Mouse (Mus musculus): ENCODE data around the gene Prmt7. TPM values are rescaled to one million over a fixed set of nuclear protein-coding genes. Genes with fewer than 3 reads are reported as not detected.
A peak's percentile ranks its signal among the peaks of the same experiment; 100 is the strongest.

The Prmt7 gene
- polyA plus RNA-seq (2012; rRNA removed): 34.0 and 36.7 TPM in 2 replicates

DNA sequence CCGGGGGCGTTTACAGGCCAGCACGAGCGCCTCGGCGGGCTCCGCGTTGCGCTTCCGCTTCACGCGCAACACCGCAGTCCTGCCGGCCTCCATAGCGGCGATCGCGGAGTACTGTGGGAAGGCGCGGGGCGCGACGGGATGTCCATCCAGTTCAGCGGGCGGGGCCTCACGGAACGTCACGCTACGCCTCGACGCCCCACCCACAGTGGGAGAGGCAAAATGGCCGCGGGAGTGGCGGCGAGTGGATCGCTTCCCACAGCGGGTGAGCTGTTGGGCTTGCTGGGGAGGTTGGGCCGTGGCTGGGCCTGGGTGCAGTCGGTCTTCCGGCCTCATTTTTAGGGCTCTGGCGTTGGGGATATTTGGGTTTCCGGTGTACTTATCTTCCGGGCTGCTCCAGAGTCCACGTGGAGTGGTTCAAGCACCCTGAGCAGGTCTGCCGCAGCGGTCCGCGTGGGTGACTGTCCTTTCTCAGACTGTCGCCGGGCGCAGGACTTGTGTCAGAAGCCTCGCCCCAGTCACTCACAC, at the start of gene Prmt7, which contains the start of gene Slc7a6os:
Gene Prmt7 (plus strand): TSS at position 116 of the 525 bp plus-strand sequence.
Gene Slc7a6os (minus strand): TSS at position 115 of the 525 bp plus-strand sequence.
- DNase-seq: peak; percentile 95

DNA sequence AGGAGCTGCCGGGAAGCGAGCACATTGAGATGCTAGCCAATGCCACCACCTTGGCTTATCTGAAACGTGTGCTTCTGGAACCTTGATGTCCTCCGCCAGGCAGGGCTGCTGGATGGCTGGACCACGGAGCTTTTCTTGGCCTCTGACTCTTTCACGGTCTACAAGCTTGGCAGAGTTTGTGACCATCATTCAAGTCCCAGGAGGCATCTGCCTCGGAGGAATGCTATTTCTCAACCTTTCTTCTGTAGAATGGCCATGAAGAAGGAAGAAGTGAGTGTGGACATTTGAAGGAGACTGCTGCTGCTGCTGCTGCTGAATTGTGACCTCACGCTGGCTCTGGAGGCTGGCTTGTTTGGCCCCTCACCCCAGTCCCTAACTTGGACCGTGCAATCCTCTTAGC, 47.5 kb upstream of the Prmt7 start:
- Histone ChIP-seq H3K27me3 (ENCODE audit: control insufficient read depth, insufficient read depth, low read length) (no peaks in the 10 kb centered on the region), H3K27ac (ENCODE audit: control insufficient read depth, insufficient read depth, low read length) (no peak overlapping the region), H3K4me1 (replicated peaks; ENCODE audit: control insufficient read depth, insufficient read depth, low read length) (peaks cover 2% of the 10 kb centered on the region), H3K4me3 (ENCODE audit: control insufficient read depth, insufficient read depth, low read length) (no peak overlapping the region), H3K36me3 (ENCODE audit: control insufficient read depth, insufficient read depth, low read length) (peaks cover 11% of the 10 kb centered on the region)
- 95% methylated on average over 9 of the region's 9 CpGs for WGBS
- DNase-seq: no peak
- TF ChIP-seq CTCF (IDR thresholded peaks at IDR 0.05; ENCODE audit: borderline replicate concordance, control insufficient read depth, extremely low read depth, insufficient read depth, low read length, poor library complexity) (no peak), POLR2A (IDR thresholded peaks at IDR 0.05; ENCODE audit: control insufficient read depth, extremely low read depth, insufficient read depth, low read length, poor library complexity) (no peak)

More for the DNA sequence above, at the start of gene Prmt7, which contains the start of gene Slc7a6os:
- no peaks in the 10 kb centered on the region for H3K36me3 ChIP-seq (ENCODE audit: control insufficient read depth, insufficient read depth, low read length)
- peak within 1 kb of the TSS; percentile 82 for H3K4me3 ChIP-seq (ENCODE audit: control insufficient read depth, insufficient read depth, low read length)
- 0 out of 2 replicates have a peak, but pooled peaks cover 3% of the 10 kb centered on the region for H3K4me1 ChIP-seq (replicated peaks; ENCODE audit: control insufficient read depth, insufficient read depth, low read length)
- TF ChIP-seq CTCF (IDR thresholded peaks at IDR 0.05; ENCODE audit: borderline replicate concordance, control insufficient read depth, extremely low read depth, insufficient read depth, low read length, poor library complexity) (0 out of 2 replicates have a peak, but pooled peaks have one; percentile 46), POLR2A (IDR thresholded peaks at IDR 0.05; ENCODE audit: control insufficient read depth, extremely low read depth, insufficient read depth, low read length, poor library complexity) (peak; percentile 64)
- H3K27me3 ChIP-seq (ENCODE audit: control insufficient read depth, insufficient read depth, low read length): no peaks in the 10 kb centered on the region
- H3K27ac ChIP-seq (ENCODE audit: control insufficient read depth, insufficient read depth, low read length): no peak within 1 kb of the TSS
- WGBS: under 1% methylated on average over 52 of the region's 52 CpGs

DNA sequence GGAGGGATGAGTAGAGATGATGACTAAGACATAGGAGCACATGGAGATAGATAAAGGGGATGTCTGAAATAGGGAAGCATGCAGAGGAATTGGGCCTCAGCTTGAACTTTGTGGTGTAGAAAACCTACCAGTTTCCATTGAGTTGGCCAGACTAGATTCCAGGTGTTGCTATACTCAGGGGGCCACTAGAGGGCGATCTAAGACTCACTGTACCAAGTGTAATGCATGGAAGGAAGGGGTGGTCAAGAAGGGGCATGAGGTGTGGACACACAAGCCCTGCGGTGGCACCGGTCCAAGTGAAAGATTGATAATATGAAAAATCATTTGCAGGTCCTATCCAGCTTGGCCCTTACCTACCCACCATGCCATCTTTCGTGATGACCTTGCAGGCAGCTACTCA, 45.3 kb upstream of the Prmt7 start:
- H3K36me3 ChIP-seq (ENCODE audit: control insufficient read depth, insufficient read depth, low read length): peaks cover 11% of the 10 kb centered on the region
- no peak overlapping the region for H3K27ac ChIP-seq (ENCODE audit: control insufficient read depth, insufficient read depth, low read length)
- H3K4me1 ChIP-seq (replicated peaks; ENCODE audit: control insufficient read depth, insufficient read depth, low read length): peaks cover 9% of the 10 kb centered on the region
- no peaks in the 10 kb centered on the region for H3K27me3 ChIP-seq (ENCODE audit: control insufficient read depth, insufficient read depth, low read length)
- no peak overlapping the region for H3K4me3 ChIP-seq (ENCODE audit: control insufficient read depth, insufficient read depth, low read length)
- peak; percentile 74 for DNase-seq
- peak; percentile 49; the same call in 1 of the 2 replicates for TF ChIP-seq CTCF (IDR thresholded peaks at IDR 0.05; ENCODE audit: borderline replicate concordance, control insufficient read depth, extremely low read depth, insufficient read depth, low read length, poor library complexity)
- TF ChIP-seq POLR2A (IDR thresholded peaks at IDR 0.05; ENCODE audit: control insufficient read depth, extremely low read depth, insufficient read depth, low read length, poor library complexity): no peak
- 62% methylated on average over 4 of the region's 4 CpGs for WGBS

DNA sequence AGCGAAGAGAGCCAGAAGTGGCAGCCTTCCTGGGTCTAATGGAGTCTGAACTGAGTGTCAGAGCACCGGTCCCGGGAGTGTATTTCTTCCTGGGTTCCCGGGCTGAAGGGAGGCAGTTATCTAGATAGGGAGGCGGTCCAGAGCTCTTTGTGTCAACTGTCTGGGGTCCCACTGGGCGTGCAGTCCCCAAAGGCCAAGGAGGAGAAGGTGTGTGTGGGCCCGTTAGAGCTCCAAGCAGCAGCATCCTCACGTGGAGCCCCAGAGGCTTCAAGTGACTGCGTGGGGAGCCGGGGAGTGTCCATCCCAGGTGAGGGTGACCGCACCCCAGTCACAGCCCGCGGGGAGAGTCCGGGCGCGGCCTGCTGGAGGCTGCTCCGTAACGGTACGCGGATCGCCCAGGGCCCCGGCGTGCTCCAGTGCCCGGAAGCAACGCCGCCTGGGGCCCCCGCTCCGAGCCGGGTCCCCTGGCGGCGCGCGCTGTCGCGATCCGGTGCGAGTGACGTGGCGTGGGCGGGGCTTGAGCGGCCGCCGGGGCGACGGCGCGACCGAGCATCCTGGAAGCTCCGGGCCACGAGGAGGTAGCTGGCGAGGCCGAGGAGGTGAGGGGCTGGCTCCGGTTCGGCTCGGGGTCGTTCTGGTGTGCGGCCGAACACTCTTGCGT, 42.2 kb upstream of the Prmt7 start, which contains the start of gene Slc7a6:
Gene Slc7a6 (plus strand): TSS at position 502 of the 661 bp plus-strand sequence.
- under 1% methylated on average over 59 of the region's 59 CpGs for WGBS
- Histone ChIP-seq H3K27me3 (ENCODE audit: control insufficient read depth, insufficient read depth, low read length) (no peaks in the 10 kb centered on the region), H3K4me1 (replicated peaks; ENCODE audit: control insufficient read depth, insufficient read depth, low read length) (peaks cover 9% of the 10 kb centered on the region), H3K36me3 (ENCODE audit: control insufficient read depth, insufficient read depth, low read length) (peaks cover 4% of the 10 kb centered on the region; the same call in 1 of the 2 replicates), H3K4me3 (ENCODE audit: control insufficient read depth, insufficient read depth, low read length) (peak within 1 kb of the TSS; percentile 76), H3K27ac (ENCODE audit: control insufficient read depth, insufficient read depth, low read length) (peak within 1 kb of the TSS; percentile 4; the same call in 1 of the 2 replicates)
- peak; percentile 95 for DNase-seq
- TF ChIP-seq CTCF (IDR thresholded peaks at IDR 0.05; ENCODE audit: borderline replicate concordance, control insufficient read depth, extremely low read depth, insufficient read depth, low read length, poor library complexity): peak; percentile 72; the same call in 1 of the 2 replicates
- peak; percentile 77 for TF ChIP-seq POLR2A (IDR thresholded peaks at IDR 0.05; ENCODE audit: control insufficient read depth, extremely low read depth, insufficient read depth, low read length, poor library complexity)

DNA sequence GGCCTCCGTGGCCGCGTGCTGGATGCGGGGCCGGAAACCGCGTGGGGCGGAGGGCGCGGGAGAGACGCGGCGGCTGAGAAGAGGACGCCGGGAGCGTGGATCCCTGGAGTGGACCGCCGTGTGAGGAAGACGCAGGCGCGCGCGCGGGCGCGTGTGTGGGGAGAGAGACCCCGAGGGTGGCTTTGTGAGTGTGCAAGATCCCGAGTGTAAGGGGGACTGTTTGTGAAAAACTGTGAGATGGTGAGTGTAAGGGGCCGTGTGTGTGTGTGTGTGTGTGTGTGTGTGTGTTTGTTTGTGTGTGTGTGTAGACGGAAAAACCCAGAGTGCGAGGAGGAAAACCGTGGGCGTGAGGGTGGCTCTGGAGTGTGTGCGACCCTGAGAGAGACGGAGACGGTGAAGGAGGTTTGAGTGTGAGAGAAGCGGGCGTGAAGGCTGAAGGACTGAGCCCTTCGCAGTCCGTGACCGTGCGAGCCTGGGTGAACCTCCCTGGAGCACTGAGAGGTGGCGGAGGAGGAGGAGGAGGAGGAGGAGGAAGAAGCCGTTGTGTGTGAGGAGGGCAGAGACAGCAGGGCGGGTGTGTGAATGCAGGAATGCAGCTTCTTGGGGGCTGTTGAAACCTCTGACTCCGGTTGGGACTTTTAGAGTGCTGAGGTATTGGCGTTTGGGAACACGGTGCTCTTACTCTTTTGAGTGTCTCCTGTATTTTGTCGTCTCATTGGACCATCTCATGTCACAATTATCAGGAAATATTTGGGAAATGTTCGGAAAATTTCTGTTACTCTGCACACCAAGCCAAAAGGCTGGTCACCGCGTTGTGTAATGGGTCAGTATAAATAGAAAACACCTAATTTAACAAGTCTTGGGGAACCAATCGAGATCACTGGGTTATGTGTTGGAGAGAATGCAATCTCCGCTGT, 41.5 kb upstream of the Prmt7 start:
- peak; percentile 48 for DNase-seq
- H3K27me3 ChIP-seq (ENCODE audit: control insufficient read depth, insufficient read depth, low read length): no peaks in the 10 kb centered on the region
- peak overlapping the region; percentile 4; the same call in 1 of the 2 replicates for H3K27ac ChIP-seq (ENCODE audit: control insufficient read depth, insufficient read depth, low read length)
- WGBS: 2% methylated on average over 54 of the region's 54 CpGs
- H3K4me1 ChIP-seq (replicated peaks; ENCODE audit: control insufficient read depth, insufficient read depth, low read length): peaks cover 9% of the 10 kb centered on the region
- H3K36me3 ChIP-seq (ENCODE audit: control insufficient read depth, insufficient read depth, low read length): no peaks in the 10 kb centered on the region
- H3K4me3 ChIP-seq (ENCODE audit: control insufficient read depth, insufficient read depth, low read length): peak overlapping the region; percentile 76
- TF ChIP-seq CTCF (IDR thresholded peaks at IDR 0.05; ENCODE audit: borderline replicate concordance, control insufficient read depth, extremely low read depth, insufficient read depth, low read length, poor library complexity) (no peak), POLR2A (IDR thresholded peaks at IDR 0.05; ENCODE audit: control insufficient read depth, extremely low read depth, insufficient read depth, low read length, poor library complexity) (no peak)

All from thymus, adult 2 months (tissue).